Comparison of ENCODE assay signal across 8 mouse cellular contexts in genomic region chr17:66276778-66277177, GRCm38 (mm10).
DNase-seq lines count a peak whose midpoint lies in the region; ATAC-seq and TF ChIP-seq lines count a peak whose summit lies in the region.

No protein-coding gene starts in this region.

- ATAC-seq in kidney, embryonic 16.5 days (ENCODE audit: low FRiP score, low TSS enrichment): peak; percentile 75; the same call in 1 of the 2 replicates
- ATAC-seq in limb, embryonic 14.5 days (ENCODE audit: low FRiP score, low read depth): peak; percentile 23; the same call in 1 of the 2 replicates

- H3K27me3 ChIP-seq in kidney, embryonic 16.5 days (ENCODE audit: insufficient read depth, low read length): no peaks in the 10 kb centered on the region
- H3K27me3 ChIP-seq in limb, embryonic 14.5 days (ENCODE audit: control insufficient read depth, insufficient read depth, low read length): no peaks in the 10 kb centered on the region

- H3K4me1 ChIP-seq in kidney, embryonic 16.5 days (ENCODE audit: insufficient read depth, low read length): no peaks in the 10 kb centered on the region
- H3K4me1 ChIP-seq in limb, embryonic 14.5 days (ENCODE audit: control insufficient read depth, insufficient read depth, low read length): no peaks in the 10 kb centered on the region

- H3K9ac ChIP-seq in kidney, embryonic 16.5 days (replicated peaks; ENCODE audit: low read length): no peak overlapping the region
- H3K9ac ChIP-seq in limb, embryonic 14.5 days (ENCODE audit: low read depth, low read length, severe bottlenecking): no peak overlapping the region

- H3K36me3 ChIP-seq in kidney, embryonic 16.5 days (ENCODE audit: insufficient read depth, low read length): no peaks in the 10 kb centered on the region
- H3K36me3 ChIP-seq in limb, embryonic 14.5 days (ENCODE audit: control insufficient read depth, insufficient read depth, low read length): no peaks in the 10 kb centered on the region

- H3K4me3 ChIP-seq in kidney, embryonic 16.5 days (ENCODE audit: low read length): no peak overlapping the region
- H3K4me3 ChIP-seq in limb, embryonic 14.5 days (replicated peaks; ENCODE audit: low read length): no peak overlapping the region

- WGBS in kidney, embryonic 16.5 days: 25% methylated on average over 13 of the region's 13 CpGs
- 55% methylated on average over 13 of the region's 13 CpGs for WGBS in limb, embryonic 14.5 days

- no peak for TF ChIP-seq POLR2A in limb, embryonic 14.5 days (IDR thresholded peaks at IDR 0.05; ENCODE audit: borderline replicate concordance, extremely low read depth, insufficient read depth, insufficient read length)

- H3K4me2 ChIP-seq in kidney, embryonic 16.5 days (replicated peaks; ENCODE audit: low read depth, low read length): no peak overlapping the region
- H3K4me2 ChIP-seq in limb, embryonic 14.5 days (replicated peaks; ENCODE audit: low read depth, low read length, severe bottlenecking): no peak overlapping the region

- H3K27ac ChIP-seq in kidney, embryonic 16.5 days (ENCODE audit: low read length): no peak overlapping the region
- no peak overlapping the region for H3K27ac ChIP-seq in limb, embryonic 14.5 days (replicated peaks; ENCODE audit: low read depth, low read length)

- peak; percentile 93 for DNase-seq in brain, adult 2 months (ENCODE audit: low read depth, low spot score)
- peak; percentile 65 for DNase-seq in embryo, embryonic 10 days (ENCODE audit: low spot score)
- DNase-seq in heart, adult 9 months (ENCODE audit: low spot score in 2 of 2): peak; percentile 22 to 51
- DNase-seq in limb, embryonic 14.5 days (ENCODE audit: low spot score): peak; percentile 47
- DNase-seq in retina, postnatal 7 days (ENCODE audit: low read depth, low spot score): peak; percentile 30
- DNase-seq in spleen, postnatal 36 days (ENCODE audit: low spot score in 2 of 2): no peak
- no peak for DNase-seq in B cell, adult 2 months

- no peaks in the 10 kb centered on the region for H3K9me3 ChIP-seq in kidney, embryonic 16.5 days (ENCODE audit: low read length)
- no peaks in the 10 kb centered on the region for H3K9me3 ChIP-seq in limb, embryonic 14.5 days (ENCODE audit: control insufficient read depth, low read length)

Comparison
In these comparisons a context has a peak if more than half of its experiments do, and no peak if none do; other contexts are left out.
1. DNase-seq: peak in brain, adult 2 months (single experiment), embryo, embryonic 10 days (single experiment), heart, adult 9 months (2 of 2), limb, embryonic 14.5 days (single experiment) and retina, postnatal 7 days (single experiment); none in spleen, postnatal 36 days (0 of 2) and B cell, adult 2 months (0 of 2).